8 mouse cellular contexts compared by ENCODE assay signal in the genomic region with DNA sequence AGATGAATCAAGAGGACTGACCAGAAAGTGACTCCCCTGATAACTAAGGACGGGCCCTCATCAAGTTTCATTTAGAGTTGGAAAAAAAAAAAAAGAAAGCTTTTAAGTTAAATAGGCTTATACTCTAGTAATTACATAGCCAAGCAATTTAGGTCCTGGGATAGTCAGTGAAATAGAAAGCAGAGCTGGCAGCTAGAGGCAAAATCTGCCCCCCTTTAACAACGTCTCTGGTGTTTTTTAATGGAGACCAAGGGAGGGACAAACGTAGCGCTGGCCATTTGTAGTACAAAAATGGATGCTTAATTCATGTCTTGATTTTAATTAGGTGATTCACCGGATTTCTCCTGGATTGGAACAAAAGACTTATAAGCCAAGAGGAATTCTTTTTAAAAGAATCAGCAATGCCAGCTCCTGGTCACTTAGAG. TPM values are rescaled to one million over a fixed set of nuclear protein-coding genes. Genes with fewer than 3 reads are reported as not detected.
DNase-seq lines count a peak whose midpoint lies in the region; ATAC-seq and TF ChIP-seq lines count a peak whose summit lies in the region.

No protein-coding gene starts in this region.

- TF ChIP-seq RAD21 in CH12.LX (IDR thresholded peaks at IDR 0.05; ENCODE audit: low read depth, low read length), result no peak

- TF ChIP-seq POLR2A in CH12.LX (IDR thresholded peaks at IDR 0.05; ENCODE audit: low read depth, low read length), result no peak

- dilution Hi-C loops in CH12.LX (cut with MboI; ENCODE audit: extremely low pct_ligation_motif_present, extremely low pct_unique_long_range_greater_than_20kb, low sequenced_read_pairs), result no loop called here

- TF ChIP-seq CTCF in gastrocnemius, adult 2 months (IDR thresholded peaks at IDR 0.05), result no peak
- TF ChIP-seq CTCF in CH12.LX (conservative IDR thresholded peaks at IDR 0.05 in 1 of 2, IDR thresholded peaks at IDR 0.05 in 1 of 2; ENCODE audit: low read depth in 2 of 2, low read length in 2 of 2), result no peak
- no peak for TF ChIP-seq CTCF in stomach, postnatal 0 days (IDR thresholded peaks at IDR 0.05; ENCODE audit: low read depth)

- peaks cover 43% of the 10 kb centered on the region for H3K79me2 ChIP-seq in CH12.LX (replicated peaks; ENCODE audit: control insufficient read depth, extremely low read depth, insufficient read depth, poor library complexity, severe bottlenecking)

- H3K4me3 ChIP-seq in gastrocnemius, adult 2 months, result peak overlapping the region; percentile 92
- H3K4me3 ChIP-seq in CH12.LX (replicated peaks in 1 of 3; ENCODE audit: low read depth in 2 of 3, low read length in 2 of 3, poor library complexity in 1 of 3), result peak overlapping the region; percentile 76 to 80 (median 77)
- H3K4me3 ChIP-seq in forebrain, embryonic 12.5 days (replicated peaks), result peak overlapping the region; percentile 72
- peak overlapping the region; percentile 79 for H3K4me3 ChIP-seq in limb, embryonic 15.5 days
- peak overlapping the region; percentile 83 for H3K4me3 ChIP-seq in stomach, postnatal 0 days (ENCODE audit: low read depth, low read length)

- in situ Hi-C loops in CH12.LX (cut with MboI; ENCODE audit: low pct_ligation_motif_present, low pct_unique_long_range_greater_than_20kb, low sequenced_read_pairs), result loop anchor here (10.0 kb wide), 1 partner anchor 171 kb away; no protein-coding TSS in a partner anchor

- peaks cover 4 to 27% of the 10 kb centered on the region in 2 experiments for H3K36me3 ChIP-seq in CH12.LX (replicated peaks in 1 of 2; ENCODE audit: control insufficient read depth in 1 of 2, insufficient read depth in 1 of 2, low read length in 1 of 2)
- H3K36me3 ChIP-seq in forebrain, embryonic 12.5 days (replicated peaks), result no peaks in the 10 kb centered on the region
- peaks cover 3% of the 10 kb centered on the region; the same call in 1 of the 2 replicates for H3K36me3 ChIP-seq in limb, embryonic 15.5 days
- no peaks in the 10 kb centered on the region for H3K36me3 ChIP-seq in stomach, postnatal 0 days (ENCODE audit: control insufficient read depth, insufficient read depth, low read length)

- WGBS in forebrain, embryonic 12.5 days, result under 1% methylated on average over 5 of the region's 5 CpGs
- WGBS in limb, embryonic 15.5 days, result under 1% methylated on average over 5 of the region's 5 CpGs
- 0% methylated on average over 5 of the region's 5 CpGs for WGBS in stomach, postnatal 0 days

- no peaks in the 10 kb centered on the region for H3K27me3 ChIP-seq in CH12.LX (replicated peaks)
- H3K27me3 ChIP-seq in forebrain, embryonic 12.5 days, result peaks cover 11% of the 10 kb centered on the region
- H3K27me3 ChIP-seq in limb, embryonic 15.5 days, result no peaks in the 10 kb centered on the region
- H3K27me3 ChIP-seq in stomach, postnatal 0 days (ENCODE audit: control insufficient read depth, insufficient read depth, low read length), result no peaks in the 10 kb centered on the region

- peaks cover 2 to 26% of the 10 kb centered on the region in 2 experiments; a peak in 3 of 4 replicates for H3K4me1 ChIP-seq in CH12.LX (ENCODE audit: control insufficient read depth in 1 of 2, insufficient read depth in 2 of 2)
- H3K4me1 ChIP-seq in forebrain, embryonic 12.5 days, result peaks cover 40% of the 10 kb centered on the region
- peaks cover 31% of the 10 kb centered on the region for H3K4me1 ChIP-seq in limb, embryonic 15.5 days
- H3K4me1 ChIP-seq in stomach, postnatal 0 days (replicated peaks; ENCODE audit: control insufficient read depth, insufficient read depth), result peaks cover 4% of the 10 kb centered on the region; the same call in 1 of the 2 replicates

- no peak for DNase-seq in gastrocnemius, adult 2 months
- no peak for DNase-seq in gastrocnemius, postnatal 10 days
- peak; percentile 52 for DNase-seq in CH12.LX (ENCODE audit: extremely low read depth)
- DNase-seq in stomach, postnatal 0 days (ENCODE audit: low spot score), result no peak
- DNase-seq in right cerebral cortex, postnatal 14 days, result no peak
- DNase-seq in kidney, postnatal 14 days, result no peak

- H3K9me3 ChIP-seq in CH12.LX (replicated peaks; ENCODE audit: low read length), result no peaks in the 10 kb centered on the region
- no peaks in the 10 kb centered on the region for H3K9me3 ChIP-seq in forebrain, embryonic 12.5 days
- H3K9me3 ChIP-seq in limb, embryonic 15.5 days, result no peaks in the 10 kb centered on the region
- no peaks in the 10 kb centered on the region for H3K9me3 ChIP-seq in stomach, postnatal 0 days (ENCODE audit: control insufficient read depth, low read length)

- H3K4me2 ChIP-seq in CH12.LX (ENCODE audit: insufficient read depth, low read depth, poor library complexity, severe bottlenecking), result peak overlapping the region; percentile 93
- H3K4me2 ChIP-seq in forebrain, embryonic 12.5 days, result peak overlapping the region; percentile 93
- peak overlapping the region; percentile 91 for H3K4me2 ChIP-seq in limb, embryonic 15.5 days
- peak overlapping the region; percentile 96 for H3K4me2 ChIP-seq in stomach, postnatal 0 days (replicated peaks; ENCODE audit: low read depth)

- no peak for TF ChIP-seq EP300 in CH12.LX (IDR thresholded peaks at IDR 0.05; ENCODE audit: low read length)
- no peak for TF ChIP-seq EP300 in stomach, postnatal 0 days (optimal IDR thresholded peaks at IDR 0.05)

- ATAC-seq in forebrain, embryonic 12.5 days (ENCODE audit: low FRiP score), result no peak
- ATAC-seq in limb, embryonic 15.5 days (ENCODE audit: insufficient number of reproducible peaks, low FRiP score, low TSS enrichment, low read depth), result no peak
- ATAC-seq in stomach, postnatal 0 days (ENCODE audit: low FRiP score, low TSS enrichment), result no peak

- H3K9ac ChIP-seq in CH12.LX (ENCODE audit: insufficient read depth, low read depth), result peak overlapping the region; percentile 88
- peak overlapping the region; percentile 96 for H3K9ac ChIP-seq in forebrain, embryonic 12.5 days
- peak overlapping the region; percentile 93 for H3K9ac ChIP-seq in limb, embryonic 15.5 days
- H3K9ac ChIP-seq in stomach, postnatal 0 days (ENCODE audit: low read length), result peak overlapping the region; percentile 73

- intact Hi-C loops in gastrocnemius, adult 2 months (cut with DNase I), result loop anchor here (10.0 kb wide), 2 partner anchors 511 to 1731 kb away; a partner anchor contains a TSS

- H3K27ac ChIP-seq in gastrocnemius, adult 2 months, result peak overlapping the region; percentile 96
- H3K27ac ChIP-seq in CH12.LX (ENCODE audit: insufficient read depth, low read depth), result peak overlapping the region; percentile 73
- H3K27ac ChIP-seq in forebrain, embryonic 12.5 days, result peak overlapping the region; percentile 99
- H3K27ac ChIP-seq in limb, embryonic 15.5 days, result peak overlapping the region; percentile 99
- peak overlapping the region; percentile 99 for H3K27ac ChIP-seq in stomach, postnatal 0 days (replicated peaks)

TF ChIP-seq in CH12.LX, 34 proteins besides CTCF, POLR2A, EP300 and RAD21:
- no peak for TF ChIP-seq POLR2AphosphoS2 (IDR thresholded peaks at IDR 0.05; ENCODE audit: low read depth, low read length)
- no peak for TF ChIP-seq HCFC1 (IDR thresholded peaks at IDR 0.05; ENCODE audit: low read depth, low read length)
- no peak for TF ChIP-seq USF1 (IDR thresholded peaks at IDR 0.05; ENCODE audit: low read depth, low read length)
- no peak for TF ChIP-seq MYC (IDR thresholded peaks at IDR 0.05; ENCODE audit: low read depth, low read length)
- peak; percentile 3; the same call in 1 of the 2 replicates for TF ChIP-seq TCF12 (IDR thresholded peaks at IDR 0.05; ENCODE audit: low read depth, low read length)
- TF ChIP-seq ZNF384 (IDR thresholded peaks at IDR 0.05; ENCODE audit: low read depth, low read length), result peak; percentile 66
- TF ChIP-seq RCOR1 (conservative IDR thresholded peaks at IDR 0.05; ENCODE audit: low read depth, low read length), result no peak
- TF ChIP-seq SIN3A (IDR thresholded peaks at IDR 0.05; ENCODE audit: low read length), result peak; percentile 88; the same call in 1 of the 2 replicates
- TF ChIP-seq ELF1 (IDR thresholded peaks at IDR 0.05; ENCODE audit: low read depth, low read length), result no peak
- TF ChIP-seq NELFE (IDR thresholded peaks at IDR 0.05; ENCODE audit: low read depth, low read length), result no peak
- peak; percentile 92; the same call in 1 of the 2 replicates for TF ChIP-seq CHD1 (IDR thresholded peaks at IDR 0.05; ENCODE audit: low read depth, low read length)

RNA-seq across cellular contexts. Expression of a gene that starts 1.0 kb away (rescaled TPM):
- total RNA-seq in gastrocnemius, adult 2 months (2021), result 10 to 100 TPM; 23.4 to 24.5 TPM
- 10 to 100 TPM; 22.7 to 25.3 TPM for total RNA-seq in gastrocnemius, postnatal 10 days (2021)
- 34.5 and 46.3 TPM in 2 replicates for total RNA-seq in CH12.LX (2012; rRNA removed)
- 51.1 and 57.6 TPM in 2 replicates for total RNA-seq in CH12.LX (2014; rRNA removed)
- polyA plus RNA-seq in CH12.LX (2012; ENCODE audit: insufficient read length, low read depth), result 51.5 and 64.0 TPM in 2 replicates
- 50.7 and 55.2 TPM in 2 replicates for polyA plus RNA-seq in forebrain, embryonic 12.5 days (2016; fragmentation: Nextera tagmentation; extraction: Ambion mirVana)
- polyA plus RNA-seq in limb, embryonic 15.5 days (2015; fragmentation: Nextera tagmentation; extraction: Ambion mirVana), result 68.1 and 97.7 TPM in 2 replicates
- polyA plus RNA-seq in stomach, postnatal 0 days (2015; fragmentation: Nextera tagmentation; extraction: Ambion mirVana), result 44.8 and 50.7 TPM in 2 replicates
